Mouse (Mus musculus): Measurements from ENCODE around the gene Oxct2b.
A peak's percentile ranks its signal among the peaks of the same experiment; 100 is the strongest.
"Not testable (repeated sequence)": the region's sequence is repeated elsewhere in the genome, so short reads cannot be mapped to it uniquely, and the experiment has no call there.

The Oxct2b gene

GRCm38 (mm10) chr4:123116011-123116410, at the start of gene Oxct2b:
Gene Oxct2b (plus strand): TSS chr4:123116266.
- no peak for DNase-seq (ENCODE audit: low spot score in 2 of 2)

GRCm38 (mm10) chr4:123068646-123069045, 47.4 kb upstream of the Oxct2b start:
- no peak for DNase-seq (ENCODE audit: low spot score in 2 of 2)

- peak; percentile 58 to 71 for DNase-seq (ENCODE audit: low spot score in 2 of 2)
These were observed 44.6 kb upstream of the Oxct2b start for GRCm38 (mm10) chr4:123071266-123071966.

GRCm38 (mm10) chr4:123076928-123077327, 39.1 kb upstream of the Oxct2b start:
- DNase-seq (ENCODE audit: low spot score in 2 of 2), result no peak

- no peak for DNase-seq (ENCODE audit: low spot score in 2 of 2)
These were observed 37.8 kb upstream of the Oxct2b start for GRCm38 (mm10) chr4:123078231-123078630.

- DNase-seq (ENCODE audit: low spot score in 2 of 2), result peak; percentile 37 to 51
These were observed 35.3 kb upstream of the Oxct2b start for GRCm38 (mm10) chr4:123080791-123081190.

GRCm38 (mm10) chr4:123082283-123083163, 33.5 kb upstream of the Oxct2b start:
- DNase-seq (ENCODE audit: low spot score in 2 of 2), result peak; percentile 69 to 71

- no peak for DNase-seq (ENCODE audit: low spot score in 2 of 2)
These were observed 32.7 kb upstream of the Oxct2b start for GRCm38 (mm10) chr4:123083323-123083902.

GRCm38 (mm10) chr4:123085290-123085689, 30.8 kb upstream of the Oxct2b start:
- DNase-seq (ENCODE audit: low spot score in 2 of 2), result no peak

GRCm38 (mm10) chr4:123086381-123086780, 29.7 kb upstream of the Oxct2b start:
- no peak for DNase-seq (ENCODE audit: low spot score in 2 of 2)

- no peak for DNase-seq (ENCODE audit: low spot score in 2 of 2)
These were observed 23.4 kb upstream of the Oxct2b start for GRCm38 (mm10) chr4:123092621-123093020.

- DNase-seq (ENCODE audit: low spot score in 2 of 2), result no peak
These were observed 22.8 kb upstream of the Oxct2b start for GRCm38 (mm10) chr4:123093064-123093776.

GRCm38 (mm10) chr4:123093869-123094268, 22.2 kb upstream of the Oxct2b start:
- no peak for DNase-seq (ENCODE audit: low spot score in 2 of 2)

GRCm38 (mm10) chr4:123104651-123105450, 11.2 kb upstream of the Oxct2b start, which contains the start of gene Bmp8b:
Gene Bmp8b (plus strand): TSS chr4:123105165.
- DNase-seq (ENCODE audit: low spot score in 2 of 2), result no peak

- no peak for DNase-seq (ENCODE audit: low spot score in 2 of 2)
These were observed 10.6 kb upstream of the Oxct2b start for GRCm38 (mm10) chr4:123105451-123105790.

- DNase-seq (ENCODE audit: low spot score in 2 of 2), result not testable (repeated sequence)
These were observed 10.1 kb upstream of the Oxct2b start for GRCm38 (mm10) chr4:123105929-123106328.

- DNase-seq (ENCODE audit: low spot score in 2 of 2), result no peak
These were observed 9.2 kb upstream of the Oxct2b start for GRCm38 (mm10) chr4:123106864-123107263.

- no peak for DNase-seq (ENCODE audit: low spot score in 2 of 2)
These were observed 8.0 kb upstream of the Oxct2b start for GRCm38 (mm10) chr4:123108056-123108455.

GRCm38 (mm10) chr4:123110751-123111150, 5.3 kb upstream of the Oxct2b start:
- DNase-seq (ENCODE audit: low spot score in 2 of 2), result no peak

GRCm38 (mm10) chr4:123111275-123111983, 4.6 kb upstream of the Oxct2b start:
- not testable (repeated sequence) for DNase-seq (ENCODE audit: low spot score in 2 of 2)

All from right cerebral cortex, postnatal 10 days (tissue).